Mouse (Mus musculus) embryonic fibroblast, embryonic 13.5 days (primary cell): ENCODE results near the gene Atl2.

Source experiments
- CTCF ChIP-seq: IDR thresholded peaks from 2 replicates; pipeline ENCODE4 v1.5.1; 2011; ENCODE audit warnings: mild to moderate bottlenecking, control low read depth, low read length, moderate library complexity, borderline replicate concordance; ENCODE audit not compliant: insufficient read depth
- POLR2A ChIP-seq: IDR thresholded peaks from 2 replicates; pipeline ENCODE4 v1.6.1; 2011; ENCODE audit warnings: low read depth, mild to moderate bottlenecking, control low read depth, low read length, moderate library complexity

DNA sequence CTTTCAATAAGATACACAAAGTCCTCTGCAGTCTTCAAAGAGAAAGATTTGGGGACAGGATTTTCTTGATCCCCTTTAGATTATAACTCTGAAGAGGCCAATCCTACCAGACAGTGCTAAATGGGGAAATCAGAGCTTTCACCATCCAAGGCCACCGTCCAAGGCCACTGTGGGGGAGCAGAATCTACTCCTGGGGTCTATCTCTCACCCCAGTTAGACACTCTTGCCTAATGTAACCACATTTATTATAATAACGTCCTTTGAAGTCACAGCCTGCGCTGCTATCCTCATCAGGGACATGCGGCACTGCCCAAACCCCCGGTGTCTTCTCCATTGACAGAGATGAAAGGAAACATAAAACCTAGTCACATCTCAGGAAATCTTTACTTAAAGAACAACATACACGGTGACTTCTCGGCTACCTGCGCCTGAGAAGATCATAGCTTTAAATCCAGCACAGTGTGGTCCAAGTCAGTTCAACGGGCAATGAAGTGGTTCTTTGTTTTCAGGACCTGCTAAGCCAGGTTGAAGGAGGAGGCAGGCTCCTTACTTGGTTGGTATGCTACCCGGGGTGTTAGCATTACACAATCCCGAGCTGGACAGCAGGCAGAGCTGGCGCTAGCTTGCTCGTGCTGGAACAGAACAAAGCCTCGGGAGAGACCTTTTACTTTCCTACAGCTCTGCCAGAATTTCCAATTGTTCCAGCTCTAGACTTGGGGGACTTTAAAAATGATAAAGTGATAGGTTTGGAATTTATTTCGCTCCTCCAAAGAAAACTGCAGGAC is 23.8 kb upstream of the Atl2 start:
- TF ChIP-seq CTCF (no peak), POLR2A (no peak)
